Mouse (Mus musculus) kidney, postnatal 4 days (tissue): Measurements from ENCODE around the gene Gm20518.
A peak's percentile ranks its signal among the peaks of the same experiment; 100 is the strongest.

Source experiments
- DNase-seq, 2 experiments: peaks; one replicate each; pipeline ENCODE4 v3.0.0; 2021; ENCODE audit warnings: mixed read lengths in 2 of 2

Gm20518 gene

DNA sequence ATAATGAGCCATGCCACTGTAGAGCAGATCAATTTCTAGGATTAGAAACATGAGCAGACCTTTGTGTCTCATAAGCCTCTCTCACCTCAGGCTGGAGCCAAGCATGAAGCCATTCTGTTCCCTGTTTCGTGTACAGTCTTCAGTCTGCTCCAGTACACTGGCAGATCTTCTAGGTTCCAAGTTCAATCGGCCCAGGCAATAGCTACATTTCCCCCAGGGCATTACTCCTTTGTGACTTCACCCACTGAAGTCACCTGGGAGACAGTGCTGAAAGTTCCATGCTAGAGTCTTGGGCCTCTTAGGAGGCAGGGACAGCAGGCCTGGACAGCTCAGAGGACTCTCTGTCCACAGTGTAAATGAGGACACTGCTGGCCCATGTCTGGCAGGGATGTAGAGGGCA is 2.5 kb upstream of the Gm20518 start, which contains the start of gene Tssk1:
Gene Tssk1 (plus strand): TSS at position 301 of the 400 bp plus-strand sequence.
- no peak for DNase-seq

- DNase-seq = peak; percentile 24 to 41
Observed at GRCm38 (mm10) chr16:17892606-17893005, 1.1 kb upstream of the Gm20518 start.

DNA sequence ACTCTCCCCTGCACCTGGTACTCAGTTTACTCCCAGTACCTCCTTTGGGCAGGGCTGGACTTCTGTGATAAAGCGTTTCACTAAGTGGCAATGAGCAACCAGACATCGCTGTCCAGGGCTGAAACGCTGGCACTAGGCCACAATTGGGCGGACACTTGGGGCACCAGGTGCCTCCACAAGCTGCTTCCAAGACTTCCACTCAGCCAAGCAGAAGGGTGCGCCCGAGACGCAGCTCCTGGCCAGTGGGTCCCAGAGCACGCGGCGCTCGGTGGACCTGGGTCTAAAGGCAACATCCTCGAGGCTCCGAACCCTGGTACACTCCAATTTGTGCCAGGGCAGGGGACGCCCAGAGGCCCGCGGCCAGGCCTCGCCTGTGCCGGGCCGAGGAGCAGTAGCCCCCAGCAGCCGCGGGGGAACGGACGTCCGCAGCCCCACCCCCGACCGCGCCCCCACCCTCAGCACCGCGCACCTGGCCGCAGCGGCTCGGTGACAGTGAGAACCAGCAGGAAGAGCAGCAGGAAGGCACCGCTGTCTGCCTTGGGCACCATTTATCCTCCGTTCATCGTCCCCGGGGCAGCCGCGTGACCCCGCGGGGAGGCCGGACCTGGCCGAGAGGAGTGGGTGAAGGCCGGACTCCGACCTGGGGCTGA is 429 bp downstream of the Gm20518 start:
- peak; percentile 83 to 90 for DNase-seq

DNA sequence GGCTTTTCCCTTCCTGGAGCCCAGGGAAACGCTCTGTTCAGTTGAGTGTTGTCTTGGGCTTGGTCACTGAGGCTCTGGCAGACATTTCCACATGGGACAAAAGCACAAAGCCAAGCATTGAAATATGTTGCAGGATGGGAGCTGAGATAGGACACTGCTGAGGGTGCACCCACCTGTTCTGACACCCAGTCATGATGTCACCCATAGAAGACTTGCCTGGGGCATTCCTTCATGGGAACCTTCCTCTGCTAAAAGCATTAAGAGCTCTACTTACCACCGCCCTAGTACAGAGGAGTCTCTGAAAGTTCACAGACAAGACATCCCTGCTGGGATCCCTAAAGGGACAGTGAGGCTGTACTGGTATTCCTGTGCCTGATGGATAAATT is 1.1 kb downstream of the Gm20518 start:
- no peak for DNase-seq

GRCm38 (mm10) chr16:17889689-17890341 is 1.7 kb downstream of the Gm20518 start:
- no peak for DNase-seq

GRCm38 (mm10) chr16:17884116-17884515 is 7.4 kb downstream of the Gm20518 start:
- DNase-seq = no peak

- no peak for DNase-seq
Observed at GRCm38 (mm10) chr16:17882196-17882595, 9.3 kb downstream of the Gm20518 start.

GRCm38 (mm10) chr16:17879571-17879970 is 11.9 kb downstream of the Gm20518 start:
- DNase-seq = no peak

- DNase-seq = no peak
Observed at GRCm38 (mm10) chr16:17876096-17876495, 15.4 kb downstream of the Gm20518 start.

GRCm38 (mm10) chr16:17875174-17875573 is 16.3 kb downstream of the Gm20518 start:
- no peak for DNase-seq

DNA sequence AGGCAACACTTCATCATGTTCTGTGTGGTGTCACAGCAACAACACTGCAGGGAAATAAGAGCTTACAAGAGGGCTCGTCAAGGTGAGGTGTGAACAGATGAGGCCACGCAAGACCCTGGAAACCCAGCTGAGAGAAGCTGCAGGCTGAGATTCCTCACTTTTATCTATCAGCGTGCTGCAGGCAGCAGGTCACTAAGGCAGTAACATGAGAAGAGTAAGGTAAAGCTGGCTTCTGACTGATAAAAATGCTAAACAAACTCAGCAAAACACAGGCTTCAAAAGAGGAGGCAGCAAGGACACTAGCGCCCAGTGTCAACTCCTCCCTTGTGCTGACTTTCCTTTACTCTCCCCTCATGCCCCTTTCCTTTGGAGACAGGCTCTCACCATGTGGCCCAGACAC is 18.5 kb downstream of the Gm20518 start:
- no peak for DNase-seq

GRCm38 (mm10) chr16:17871248-17871647 is 20.2 kb downstream of the Gm20518 start:
- no peak for DNase-seq

DNA sequence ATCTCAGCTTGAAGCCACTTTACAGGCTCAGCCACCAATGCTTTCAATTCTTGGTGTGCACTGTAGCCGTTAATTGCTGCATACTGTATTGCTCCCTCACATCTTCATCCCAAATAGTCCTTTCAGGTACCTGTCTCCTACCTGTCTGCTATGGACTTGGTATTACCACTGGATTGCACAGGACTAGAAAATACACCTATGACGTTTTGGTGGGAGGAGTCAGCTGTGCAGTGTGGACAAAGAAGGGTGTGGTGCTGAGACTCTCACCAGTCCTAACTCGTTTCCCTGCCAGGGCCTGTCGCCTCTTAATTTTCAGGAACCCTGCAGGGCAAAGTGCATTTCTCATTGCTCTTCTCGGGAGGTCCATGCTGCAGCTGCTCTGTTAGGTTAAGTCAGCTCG is 25.7 kb downstream of the Gm20518 start:
- DNase-seq = peak in 1 of 2 experiments; percentile 9

- no peak for DNase-seq
Observed at GRCm38 (mm10) chr16:17865293-17865692, 26.2 kb downstream of the Gm20518 start.

- peak; percentile 51 to 60 for DNase-seq
Observed at GRCm38 (mm10) chr16:17858592-17858991, 32.9 kb downstream of the Gm20518 start.

- no peak for DNase-seq
Observed at GRCm38 (mm10) chr16:17857157-17857556, 34.3 kb downstream of the Gm20518 start.

- DNase-seq = no peak
Observed at GRCm38 (mm10) chr16:17853263-17853662, 38.2 kb downstream of the Gm20518 start.

GRCm38 (mm10) chr16:17851860-17852259 is 39.6 kb downstream of the Gm20518 start:
- no peak for DNase-seq

DNA sequence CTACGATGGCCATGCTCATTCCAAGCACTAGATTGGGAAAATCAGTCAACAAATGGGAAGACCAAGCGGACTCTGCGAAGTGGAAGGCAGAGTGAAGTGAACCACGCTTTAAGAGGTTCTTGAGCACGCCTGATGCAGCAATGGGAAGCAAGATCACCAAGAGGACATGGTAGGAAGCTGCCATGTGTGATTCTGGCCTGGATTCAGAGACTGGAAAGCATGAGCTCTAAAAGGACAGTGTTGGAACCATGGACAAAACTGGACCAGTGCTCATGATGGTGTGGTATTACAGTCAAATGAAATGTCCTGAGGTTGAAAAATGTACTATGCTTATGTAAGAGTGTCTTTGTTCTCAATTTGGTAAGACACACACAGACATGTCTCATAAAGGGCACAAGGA is 40.1 kb downstream of the Gm20518 start:
- no peak for DNase-seq

DNA sequence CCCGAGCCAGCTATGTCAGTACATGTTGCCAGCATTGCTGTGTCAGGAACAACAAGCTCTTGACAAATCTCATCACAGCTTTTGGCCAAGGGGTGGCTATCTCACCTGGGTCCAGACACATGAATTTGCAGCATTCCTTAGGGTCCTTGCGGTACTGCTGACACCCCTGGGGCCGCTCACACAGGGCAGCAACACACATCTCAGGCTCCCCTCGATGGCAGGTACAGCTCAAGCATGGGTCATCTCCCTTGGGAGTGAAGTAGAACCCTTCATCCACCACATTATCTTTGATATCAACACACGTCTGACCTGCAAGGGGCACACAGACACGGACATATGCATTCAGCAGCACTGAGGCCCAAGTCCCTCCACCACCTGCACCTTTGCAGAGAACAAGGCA is 42.0 kb downstream of the Gm20518 start:
- no peak for DNase-seq

DNA sequence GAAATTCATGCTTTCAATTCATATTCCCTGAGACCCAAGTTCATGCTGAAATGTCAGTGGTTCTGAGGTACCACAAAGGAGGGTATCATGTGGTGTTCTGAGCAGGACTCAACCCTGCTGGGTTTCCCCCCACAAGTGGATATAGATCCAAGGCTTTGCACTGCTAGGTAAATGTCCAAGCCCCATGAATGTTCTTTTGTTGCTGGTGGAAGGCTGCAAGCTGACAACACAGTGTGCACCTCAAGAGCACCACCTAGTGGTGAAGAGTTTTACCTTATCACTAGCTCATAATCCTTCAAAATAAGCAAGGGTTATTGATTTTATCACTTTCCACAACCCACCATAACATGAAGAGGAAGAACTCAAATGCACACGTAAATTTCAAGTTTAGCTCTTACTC is 42.5 kb downstream of the Gm20518 start:
- DNase-seq = peak; percentile 37 to 50

GRCm38 (mm10) chr16:17848431-17848830 is 43.0 kb downstream of the Gm20518 start:
- DNase-seq = no peak

GRCm38 (mm10) chr16:17843701-17844365 is 47.6 kb downstream of the Gm20518 start:
- no peak for DNase-seq

- DNase-seq = no peak
Observed at GRCm38 (mm10) chr16:17842437-17842836, 49.0 kb downstream of the Gm20518 start.
